Mouse (Mus musculus): ENCODE data around the gene C1qtnf9. TPM values are rescaled to one million over a fixed set of nuclear protein-coding genes. Genes with fewer than 3 reads are reported as not detected.
A peak's percentile ranks its signal among the peaks of the same experiment; 100 is the strongest.

Gene C1qtnf9
- polyA plus RNA-seq, 1 experiment from 2014 or later, result 0.12 TPM

DNA sequence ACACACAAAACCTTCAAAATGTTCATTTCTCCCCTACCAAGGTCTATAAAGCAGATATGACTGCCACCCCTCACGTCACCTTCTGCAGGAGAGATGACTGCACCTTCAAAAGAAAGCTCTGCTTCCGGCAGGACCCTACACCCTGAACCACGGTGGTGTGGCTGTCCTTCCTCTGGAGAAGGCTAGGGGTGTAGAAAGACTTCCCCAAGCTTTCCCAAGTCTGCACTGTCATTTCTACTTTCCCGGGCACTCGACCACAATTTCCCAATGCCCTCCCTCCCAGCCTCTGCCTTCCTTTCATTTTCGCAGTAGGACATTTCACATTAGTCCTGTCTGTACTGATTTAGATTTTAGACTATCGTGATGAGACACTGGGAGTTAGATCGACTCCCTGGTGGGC lies 15.3 kb downstream of the C1qtnf9 start:
- ATAC-seq (ENCODE audit: insufficient read depth), result no peak
- no peak for DNase-seq
- 37% methylated on average over 8 of the region's 8 CpGs for WGBS

DNA sequence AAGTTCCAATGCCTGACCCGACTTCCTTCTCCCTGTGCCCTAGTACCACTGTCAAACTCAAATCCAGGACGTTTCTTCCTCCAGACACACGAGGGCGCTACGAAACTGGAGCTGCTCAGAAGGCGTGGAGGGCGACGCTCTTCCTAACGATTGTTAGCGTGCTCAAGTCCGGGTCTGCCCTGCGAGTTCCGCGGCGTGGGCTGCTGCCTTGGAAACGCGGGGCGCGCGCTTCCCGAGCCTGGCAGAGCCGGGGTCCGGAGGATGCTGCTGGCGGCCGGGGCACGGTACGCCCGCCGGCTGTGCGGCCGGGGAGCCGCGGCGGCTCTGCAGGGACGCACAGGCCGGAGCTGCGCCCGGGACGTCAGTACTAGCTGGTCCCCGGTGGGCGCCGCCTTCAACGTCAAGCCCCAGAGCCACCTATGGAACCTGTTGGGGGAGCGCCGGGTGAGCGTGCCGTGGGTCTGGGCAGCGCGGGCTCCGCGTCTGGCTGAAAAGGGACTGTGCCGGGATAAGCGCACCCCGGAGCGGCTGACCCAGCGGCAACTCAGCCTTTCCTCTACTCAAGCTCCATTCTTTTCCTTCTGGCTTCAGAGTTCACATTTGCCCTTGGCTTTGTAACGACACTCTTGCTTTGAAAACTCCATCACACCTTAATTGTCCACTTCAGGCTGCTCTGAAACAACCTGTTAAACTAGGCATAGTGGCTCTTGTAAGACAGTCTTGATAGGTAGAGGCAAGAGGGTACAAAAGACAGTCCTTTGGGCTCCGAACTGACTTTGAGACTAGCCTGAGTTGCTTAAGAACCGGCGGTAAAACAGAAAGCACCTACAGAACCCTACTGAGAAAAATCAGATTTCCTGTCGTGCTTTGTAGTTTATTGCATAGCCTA lies 16.7 kb downstream of the C1qtnf9 start, which contains the start of gene Mipep:
Gene Mipep (plus strand): TSS at position 147 of the 889 bp plus-strand sequence.
- TF ChIP-seq CTCF (IDR thresholded peaks at IDR 0.05; ENCODE audit: low read depth), result peak; percentile 94
- ATAC-seq (ENCODE audit: insufficient read depth), result peak; percentile 91
- Histone ChIP-seq H3K4me1 (ENCODE audit: insufficient read depth) (no peaks in the 10 kb centered on the region), H3K27ac (ENCODE audit: low read depth) (no peak within 1 kb of the TSS), H3K9ac (peak within 1 kb of the TSS; percentile 77), H3K36me3 (ENCODE audit: insufficient read depth) (0 out of 2 replicates have a peak, but pooled peaks cover 4% of the 10 kb centered on the region), H3K4me3 (ENCODE audit: low read depth, low read length) (peak within 1 kb of the TSS; percentile 70), H3K9me3 (ENCODE audit: low read depth, low read length) (no peaks in the 10 kb centered on the region), H3K27me3 (ENCODE audit: insufficient read depth, low read length) (no peaks in the 10 kb centered on the region), H3K4me2 (peak within 1 kb of the TSS; percentile 87)
- peak; percentile 96 for DNase-seq
- under 1% methylated on average over 60 of the region's 61 CpGs for WGBS

More for the DNA sequence above, 15.3 kb downstream of the C1qtnf9 start:
- no peaks in the 10 kb centered on the region for H3K9me3 ChIP-seq (ENCODE audit: low read depth, low read length)
- H3K4me2 ChIP-seq, result no peak overlapping the region
- no peak overlapping the region for H3K4me3 ChIP-seq (ENCODE audit: low read depth, low read length)
- no peak for TF ChIP-seq CTCF (IDR thresholded peaks at IDR 0.05; ENCODE audit: low read depth)
- H3K9ac ChIP-seq, result no peak overlapping the region
- H3K27me3 ChIP-seq (ENCODE audit: insufficient read depth, low read length), result no peaks in the 10 kb centered on the region
- no peaks in the 10 kb centered on the region for H3K36me3 ChIP-seq (ENCODE audit: insufficient read depth)
- H3K4me1 ChIP-seq (ENCODE audit: insufficient read depth), result no peaks in the 10 kb centered on the region
- no peak overlapping the region for H3K27ac ChIP-seq (ENCODE audit: low read depth)

GRCm38 (mm10) chr14:60790103-60790502 lies 22.2 kb downstream of the C1qtnf9 start:
- Histone ChIP-seq H3K27me3 (ENCODE audit: insufficient read depth, low read length) (no peaks in the 10 kb centered on the region), H3K4me2 (no peak overlapping the region), H3K4me1 (ENCODE audit: insufficient read depth) (no peaks in the 10 kb centered on the region), H3K4me3 (ENCODE audit: low read depth, low read length) (no peak overlapping the region), H3K9ac (no peak overlapping the region), H3K9me3 (ENCODE audit: low read depth, low read length) (no peaks in the 10 kb centered on the region), H3K36me3 (ENCODE audit: insufficient read depth) (peaks cover 32% of the 10 kb centered on the region; the same call in 1 of the 2 replicates), H3K27ac (ENCODE audit: low read depth) (no peak overlapping the region)
- DNase-seq, result peak; percentile 80
- peak; percentile 71 for TF ChIP-seq CTCF (IDR thresholded peaks at IDR 0.05; ENCODE audit: low read depth)
- 33% methylated on average over 3 of the region's 3 CpGs for WGBS
- ATAC-seq (ENCODE audit: insufficient read depth), result no peak

DNA sequence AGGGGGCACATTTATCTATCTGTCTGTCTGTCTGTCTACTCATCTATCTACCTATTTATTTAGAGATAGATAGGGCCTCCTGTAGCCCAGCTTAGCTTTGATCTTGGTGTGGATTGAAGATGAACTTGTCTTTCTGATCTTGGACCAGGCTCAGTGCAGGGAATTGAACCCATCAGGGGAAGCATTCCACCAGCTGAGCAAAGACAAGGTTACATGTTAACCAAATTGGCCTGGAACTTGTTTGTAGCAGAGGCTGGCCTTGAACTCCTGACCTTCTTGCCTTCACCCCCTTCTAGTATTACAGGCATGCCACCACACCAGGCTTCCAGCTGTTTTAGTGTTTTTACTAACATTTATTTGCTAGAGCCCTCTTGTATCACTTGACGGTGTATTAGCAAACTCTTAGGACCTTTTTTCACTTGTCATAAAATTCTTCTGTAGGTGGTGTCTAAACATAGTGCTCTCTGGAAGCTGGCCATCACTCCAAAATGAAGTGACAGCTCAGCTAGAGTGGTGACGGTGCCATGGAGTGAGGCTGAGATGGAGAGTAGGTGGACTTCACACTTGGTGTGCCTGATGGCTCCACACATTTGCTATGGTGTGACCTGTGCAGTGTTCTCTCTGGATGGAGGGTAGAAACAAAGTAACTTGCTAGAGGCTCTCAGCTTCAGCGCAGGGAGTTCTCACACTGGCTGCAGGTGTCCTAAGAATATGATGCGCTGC lies 28.8 kb downstream of the C1qtnf9 start:
- peaks cover 38% of the 10 kb centered on the region for H3K36me3 ChIP-seq (ENCODE audit: insufficient read depth)
- ATAC-seq (ENCODE audit: insufficient read depth) (no peak), DNase-seq (no peak)
- no peak overlapping the region for H3K4me3 ChIP-seq (ENCODE audit: low read depth, low read length)
- H3K9me3 ChIP-seq (ENCODE audit: low read depth, low read length), result no peaks in the 10 kb centered on the region
- H3K4me2 ChIP-seq, result no peak overlapping the region
- no peak for TF ChIP-seq CTCF (IDR thresholded peaks at IDR 0.05; ENCODE audit: low read depth)
- no peaks in the 10 kb centered on the region for H3K4me1 ChIP-seq (ENCODE audit: insufficient read depth)
- 69% methylated on average over 4 of the region's 4 CpGs for WGBS
- no peak overlapping the region for H3K9ac ChIP-seq
- no peak overlapping the region for H3K27ac ChIP-seq (ENCODE audit: low read depth)
- no peaks in the 10 kb centered on the region for H3K27me3 ChIP-seq (ENCODE audit: insufficient read depth, low read length)

DNA sequence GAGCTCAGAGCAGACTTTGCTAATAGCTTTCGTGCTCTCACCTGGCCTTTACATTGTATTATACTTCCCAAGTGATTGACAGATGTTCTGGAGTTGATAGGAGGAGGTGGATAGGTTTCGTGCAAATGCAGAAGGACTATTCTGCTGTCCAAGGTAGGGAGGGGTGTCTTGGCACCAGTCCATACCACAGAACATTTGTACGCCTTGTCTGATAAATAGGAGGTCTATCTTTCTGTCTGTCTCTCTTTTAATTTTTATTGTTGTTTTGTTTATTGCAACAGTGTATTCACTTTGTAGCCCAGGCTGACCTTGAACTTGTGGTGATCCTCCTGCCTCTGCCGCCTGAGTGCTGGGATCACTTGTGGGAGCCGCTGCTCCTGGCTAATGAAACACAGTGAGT lies 29.7 kb downstream of the C1qtnf9 start:
- WGBS, result 86% methylated on average over 5 of the region's 5 CpGs
- DNase-seq, result no peak
- Histone ChIP-seq H3K27ac (ENCODE audit: low read depth) (no peak overlapping the region), H3K9me3 (ENCODE audit: low read depth, low read length) (no peaks in the 10 kb centered on the region), H3K4me1 (ENCODE audit: insufficient read depth) (no peaks in the 10 kb centered on the region), H3K36me3 (ENCODE audit: insufficient read depth) (peaks cover 40% of the 10 kb centered on the region), H3K27me3 (ENCODE audit: insufficient read depth, low read length) (no peaks in the 10 kb centered on the region), H3K4me2 (no peak overlapping the region), H3K9ac (no peak overlapping the region), H3K4me3 (ENCODE audit: low read depth, low read length) (no peak overlapping the region)
- ATAC-seq (ENCODE audit: insufficient read depth), result no peak
- no peak for TF ChIP-seq CTCF (IDR thresholded peaks at IDR 0.05; ENCODE audit: low read depth)

DNA sequence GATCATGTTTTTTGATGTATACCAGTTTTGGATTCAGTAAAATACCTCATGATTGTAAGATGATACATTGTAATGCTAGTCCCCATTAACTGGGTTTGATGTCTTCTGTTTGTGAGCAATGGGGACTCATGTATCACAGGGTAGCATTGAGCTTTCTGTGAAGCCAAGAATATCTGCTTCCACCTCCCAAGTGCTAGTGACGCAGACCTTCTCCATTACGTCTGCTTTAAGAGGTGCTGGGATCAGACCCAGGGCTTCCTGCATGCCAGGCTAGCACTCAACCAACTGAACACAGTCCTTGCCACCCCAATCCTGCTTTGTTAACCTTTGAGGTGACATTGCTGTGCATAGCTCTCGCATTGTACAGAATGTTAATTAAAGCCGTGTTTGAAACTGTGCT lies 30.8 kb downstream of the C1qtnf9 start:
- DNase-seq (no peak), ATAC-seq (ENCODE audit: insufficient read depth) (no peak)
- Histone ChIP-seq H3K4me3 (ENCODE audit: low read depth, low read length) (no peak overlapping the region), H3K9ac (no peak overlapping the region), H3K36me3 (ENCODE audit: insufficient read depth) (peaks cover 47% of the 10 kb centered on the region), H3K9me3 (ENCODE audit: low read depth, low read length) (no peaks in the 10 kb centered on the region), H3K4me1 (ENCODE audit: insufficient read depth) (no peaks in the 10 kb centered on the region), H3K4me2 (no peak overlapping the region), H3K27ac (ENCODE audit: low read depth) (no peak overlapping the region), H3K27me3 (ENCODE audit: insufficient read depth, low read length) (no peaks in the 10 kb centered on the region)
- no peak for TF ChIP-seq CTCF (IDR thresholded peaks at IDR 0.05; ENCODE audit: low read depth)
- 80% methylated on average over 4 of the region's 4 CpGs for WGBS

Data from lung, embryonic 14.5 days (tissue).